Mouse (Mus musculus) brain, embryonic 14.5 days (tissue): ENCODE measurements around the gene Depdc5.

Experiments
- CTCF ChIP-seq: fragments of 200-500 bp; IDR thresholded peaks from 2 replicates; pipeline ENCODE4 v1.5.1; 2012; ENCODE audit warnings: inconsistent platforms, mild to moderate bottlenecking, moderate library complexity, borderline replicate concordance; ENCODE audit not compliant: insufficient read depth, insufficient read length; ENCODE audit errors: extremely low read depth
- POLR2A ChIP-seq: fragments of 200-500 bp; IDR thresholded peaks from 2 replicates; pipeline ENCODE4 v1.6.1; 2012; ENCODE audit warnings: mild to moderate bottlenecking, inconsistent platforms, borderline replicate concordance; ENCODE audit not compliant: poor library complexity, insufficient read depth, insufficient read length, severe bottlenecking; ENCODE audit errors: extremely low read depth

GRCm38 (mm10) chr5:32886739-32887138 lies 23.2 kb downstream of the Depdc5 start:
- TF ChIP-seq POLR2A (no peak), CTCF (no peak)
